Mouse (Mus musculus) midbrain, embryonic 15.5 days (tissue): ENCODE measurements around the gene Olfr638. TPM values are rescaled to one million over a fixed set of nuclear protein-coding genes. Genes with fewer than 3 reads are reported as not detected.

ENCODE experiments used
- polyA plus RNA-seq: library from polyadenylated mRNA; unstranded; fragments of >200 nt; fragmentation: Nextera tagmentation; extraction: Ambion mirVana; gene quantifications from 2 replicates; pipeline ENCODE4 v1.2.1, GENCODE M21; 2015

Olfr638 gene
- polyA plus RNA-seq, 1 experiment from 2014 or later = not detected

Other genes with a start within 250 kb of the Olfr638 start
- gene Olfr630, start 241.4 kb upstream of the Olfr638 start, polyA plus RNA-seq = not detected in 2 replicates
- not detected in 2 replicates for gene Olfr69, start 227.2 kb upstream of the Olfr638 start, polyA plus RNA-seq
- not detected in 2 replicates for gene Olfr68, start 219.0 kb upstream of the Olfr638 start, polyA plus RNA-seq
- gene Olfr67, start 206.9 kb upstream of the Olfr638 start, polyA plus RNA-seq = not detected in 2 replicates
- gene Hbb-bt, start 184.8 kb upstream of the Olfr638 start, polyA plus RNA-seq = 1,363 and 1,680 TPM in 2 replicates
- gene Hbb-bs, start 170.7 kb upstream of the Olfr638 start, polyA plus RNA-seq = 4,007 and 5,156 TPM in 2 replicates
- not detected in 2 replicates for gene Hbb-bh2, start 158.2 kb upstream of the Olfr638 start, polyA plus RNA-seq
- 1.8 and 2.5 TPM in 2 replicates for gene Hbb-bh1, start 155.6 kb upstream of the Olfr638 start, polyA plus RNA-seq
- gene Hbb-y, start 145.5 kb upstream of the Olfr638 start, polyA plus RNA-seq = 155 and 221 TPM in 2 replicates
- not detected in 2 replicates for gene Olfr66, start 112.5 kb upstream of the Olfr638 start, polyA plus RNA-seq
- not detected in 2 replicates for gene Olfr64, start 104.3 kb upstream of the Olfr638 start, polyA plus RNA-seq
- gene Olfr65, start 95.3 kb upstream of the Olfr638 start, polyA plus RNA-seq = not detected in 2 replicates
- gene Olfr631, start 69.9 kb upstream of the Olfr638 start, polyA plus RNA-seq = not detected in 2 replicates
- gene Olfr632, start 64.4 kb upstream of the Olfr638 start, polyA plus RNA-seq = not detected in 2 replicates
- not detected in 2 replicates for gene Olfr633, start 54.3 kb upstream of the Olfr638 start, polyA plus RNA-seq
- gene Olfr635, start 27.6 kb upstream of the Olfr638 start, polyA plus RNA-seq = 0.01 and 0.03 TPM in 2 replicates
- gene Olfr639, start 18.6 kb downstream of the Olfr638 start, polyA plus RNA-seq = 0.04 TPM in 1 of 2 replicates, not detected in the other
- gene Olfr640, start 26.8 kb downstream of the Olfr638 start, polyA plus RNA-seq = not detected in 2 replicates
- gene Olfr641, start 36.7 kb downstream of the Olfr638 start, polyA plus RNA-seq = not detected in 2 replicates
- not detected in 2 replicates for gene Olfr642, start 53.9 kb downstream of the Olfr638 start, polyA plus RNA-seq
- not detected in 2 replicates for gene 4930516K23Rik, start 62.7 kb downstream of the Olfr638 start, polyA plus RNA-seq
- gene Olfr644, start 73.1 kb downstream of the Olfr638 start, polyA plus RNA-seq = not detected in 2 replicates
- gene Olfr645, start 86.7 kb downstream of the Olfr638 start, polyA plus RNA-seq = not detected in 2 replicates
- not detected in 2 replicates for gene Olfr646, start 106.1 kb downstream of the Olfr638 start, polyA plus RNA-seq
- not detected in 2 replicates for gene Ubqln5, start 131.1 kb downstream of the Olfr638 start, polyA plus RNA-seq
- gene Olfr643, start 138.7 kb downstream of the Olfr638 start, polyA plus RNA-seq = not detected in 2 replicates
- gene Ubqln3, start 144.5 kb downstream of the Olfr638 start, polyA plus RNA-seq = not detected in 2 replicates
- gene Ubqlnl, start 151.8 kb downstream of the Olfr638 start, polyA plus RNA-seq = not detected in 2 replicates
- gene Olfm5, start 166.1 kb downstream of the Olfr638 start, polyA plus RNA-seq = not detected in 2 replicates
- gene Olfr648, start 184.6 kb downstream of the Olfr638 start, polyA plus RNA-seq = 0.38 and 0.56 TPM in 2 replicates
- gene Olfr649, start 197.2 kb downstream of the Olfr638 start, polyA plus RNA-seq = not detected in 2 replicates
- 0.24 and 0.31 TPM in 2 replicates for gene Trim6, start 220.0 kb downstream of the Olfr638 start, polyA plus RNA-seq
- gene Trim34a, start 245.7 kb downstream of the Olfr638 start, polyA plus RNA-seq = 0.94 and 1.2 TPM in 2 replicates